Mouse (Mus musculus) right cerebral cortex, postnatal 14 days (tissue): ENCODE results near the gene Hax1.

Source experiments
- DNase-seq: peaks from one replicate; pipeline ENCODE4 v3.0.0; 2022

The Hax1 gene

DNA sequence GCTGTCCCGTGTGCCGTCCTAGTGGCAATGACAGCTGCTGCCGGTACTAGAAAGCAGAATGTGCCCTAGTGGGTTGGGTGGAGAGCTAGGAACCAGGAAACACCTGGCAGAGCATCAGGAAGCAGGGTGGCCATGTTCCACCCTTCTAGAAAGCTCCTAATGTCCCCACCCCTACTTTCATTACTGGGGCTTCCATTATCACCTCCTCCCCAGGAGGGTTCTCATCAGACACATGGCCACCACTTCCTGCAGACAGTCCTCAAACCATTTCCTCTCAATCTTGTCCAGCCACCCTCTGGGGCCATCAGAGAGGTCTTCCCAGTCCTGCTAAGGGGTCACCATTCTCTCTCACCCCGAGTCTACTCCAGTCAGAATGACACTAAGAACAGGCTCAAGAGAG is 37.1 kb downstream of the Hax1 start:
- no peak for DNase-seq

DNA sequence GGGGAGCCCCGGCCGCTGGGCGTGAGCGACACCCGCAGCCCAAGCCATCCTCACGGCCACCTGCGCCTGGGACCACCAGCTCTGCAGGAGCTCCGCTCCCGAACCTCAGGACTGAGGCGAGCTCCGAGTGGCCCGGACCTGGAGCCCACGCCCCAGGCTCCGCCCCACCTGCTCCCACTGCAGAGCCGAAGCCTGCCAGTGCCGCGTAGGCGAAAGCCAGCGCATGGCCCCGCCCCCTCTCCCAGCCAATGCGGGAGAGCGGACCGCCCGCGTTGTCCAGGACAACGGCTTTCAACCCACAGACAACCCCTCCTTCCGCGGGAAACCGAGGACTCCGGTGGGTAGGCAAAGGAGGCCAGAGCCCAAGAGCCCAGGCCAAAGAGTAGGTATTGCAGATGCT is 38.1 kb downstream of the Hax1 start:
- peak; percentile 96 for DNase-seq

DNA sequence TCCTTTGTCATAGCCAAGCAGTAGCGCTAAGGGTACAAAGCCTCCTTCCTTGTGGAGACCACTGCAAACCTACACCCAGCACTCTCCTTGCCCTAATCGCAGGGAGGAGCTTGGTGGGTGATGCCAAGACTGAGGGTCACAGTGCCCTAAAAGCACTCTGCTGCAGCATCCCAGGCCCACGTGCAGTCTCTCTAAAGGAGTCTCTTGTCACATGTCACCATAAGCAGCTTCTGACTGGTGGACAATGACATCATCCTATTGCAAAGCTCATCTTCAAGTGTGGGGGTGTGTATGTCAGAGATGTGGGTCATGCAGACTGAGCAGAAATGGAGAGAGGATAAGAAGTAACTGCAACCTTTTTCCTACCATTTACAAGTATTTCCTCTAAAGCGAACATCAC is 39.1 kb downstream of the Hax1 start:
- DNase-seq = peak; percentile 46

DNA sequence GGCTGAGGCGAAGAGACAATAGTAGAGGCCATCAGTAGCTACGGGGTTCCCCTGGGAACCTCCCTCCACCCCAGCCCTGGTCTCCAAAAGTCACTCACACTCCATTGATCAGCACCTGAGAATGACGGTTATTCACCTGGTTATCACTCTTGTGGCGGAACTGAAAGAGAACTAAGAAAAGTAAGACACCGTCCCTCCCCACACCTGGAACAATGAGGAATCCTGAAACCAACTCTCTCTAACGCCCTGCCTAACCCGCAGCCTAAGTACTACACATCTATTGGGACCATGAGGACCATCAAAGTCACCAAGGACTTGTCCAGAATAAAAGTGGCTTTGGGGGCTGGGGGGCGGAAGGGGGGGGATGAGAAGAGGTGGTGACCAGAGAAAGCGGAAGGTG is 40.7 kb downstream of the Hax1 start:
- DNase-seq = no peak

DNA sequence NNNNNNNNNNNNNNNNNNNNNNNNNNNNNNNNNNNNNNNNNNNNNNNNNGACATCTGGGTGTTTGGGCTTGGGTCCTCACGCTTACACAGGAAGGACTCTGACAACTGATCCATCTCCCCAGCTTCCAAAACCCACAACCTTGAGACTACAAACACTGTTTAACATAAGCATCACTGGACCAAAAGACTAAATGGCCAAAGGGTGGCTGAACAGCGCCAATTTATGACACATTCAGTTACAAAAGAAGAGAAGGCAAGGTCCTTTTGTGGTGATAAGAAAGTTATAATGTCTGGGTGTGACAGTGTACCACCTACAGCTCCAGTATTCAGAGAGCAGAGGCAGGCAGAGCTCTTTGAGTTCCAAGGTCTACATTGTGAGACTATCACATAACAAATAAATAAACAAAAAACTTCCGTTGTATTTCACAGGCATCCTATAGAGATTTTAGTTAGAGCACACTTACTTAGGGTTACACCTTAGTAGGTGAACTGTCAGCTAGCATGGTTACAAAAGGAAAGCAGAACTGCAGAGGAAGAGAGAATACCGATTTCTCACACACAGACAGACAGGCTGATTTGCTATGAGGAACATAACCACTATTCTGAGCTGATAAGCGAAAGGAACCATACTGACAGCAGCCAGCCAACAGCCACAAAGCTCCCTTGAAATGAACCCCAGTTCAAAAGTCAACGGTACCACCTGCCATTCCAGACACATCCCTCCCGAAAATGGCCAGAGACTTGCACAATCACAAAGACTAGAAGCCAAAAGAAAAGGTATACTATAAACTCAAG is 42.2 kb downstream of the Hax1 start:
- DNase-seq = no peak

DNA sequence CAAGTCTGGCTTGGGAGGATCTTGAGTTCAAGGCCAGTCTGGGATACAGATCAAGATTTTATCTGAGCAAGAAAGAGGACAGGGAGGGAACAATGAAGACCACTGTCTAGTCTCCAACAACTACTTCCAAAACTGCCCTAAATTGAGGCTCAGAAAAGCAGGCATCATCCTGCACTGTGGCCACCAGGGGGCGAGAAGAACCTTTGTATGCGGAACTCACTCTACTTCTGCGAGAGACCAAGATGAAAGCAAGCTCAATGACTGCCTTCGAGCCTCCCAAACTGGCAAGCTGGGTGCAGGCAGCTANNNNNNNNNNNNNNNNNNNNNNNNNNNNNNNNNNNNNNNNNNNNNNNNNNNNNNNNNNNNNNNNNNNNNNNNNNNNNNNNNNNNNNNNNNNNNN is 45.2 kb downstream of the Hax1 start:
- peak; percentile 78 for DNase-seq

DNA sequence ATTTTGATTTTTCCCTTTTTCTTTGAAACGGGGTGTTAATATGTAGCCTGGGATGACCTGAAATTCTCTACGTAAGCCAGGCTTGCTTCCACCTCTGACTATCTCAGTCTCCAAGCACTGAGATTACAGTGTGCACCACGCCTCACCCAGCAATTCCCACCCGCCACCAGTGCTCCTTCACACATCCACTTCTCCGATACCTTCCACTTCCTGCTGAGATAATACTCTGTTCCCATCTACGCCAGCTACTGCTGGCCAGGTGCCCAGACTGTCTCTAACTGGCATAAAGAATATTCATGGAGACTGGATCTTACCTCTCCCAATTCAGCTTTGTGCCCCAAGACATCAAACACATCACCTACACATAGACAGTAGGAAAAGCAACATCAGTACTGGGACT is 49.9 kb downstream of the Hax1 start:
- DNase-seq = peak; percentile 73

DNA sequence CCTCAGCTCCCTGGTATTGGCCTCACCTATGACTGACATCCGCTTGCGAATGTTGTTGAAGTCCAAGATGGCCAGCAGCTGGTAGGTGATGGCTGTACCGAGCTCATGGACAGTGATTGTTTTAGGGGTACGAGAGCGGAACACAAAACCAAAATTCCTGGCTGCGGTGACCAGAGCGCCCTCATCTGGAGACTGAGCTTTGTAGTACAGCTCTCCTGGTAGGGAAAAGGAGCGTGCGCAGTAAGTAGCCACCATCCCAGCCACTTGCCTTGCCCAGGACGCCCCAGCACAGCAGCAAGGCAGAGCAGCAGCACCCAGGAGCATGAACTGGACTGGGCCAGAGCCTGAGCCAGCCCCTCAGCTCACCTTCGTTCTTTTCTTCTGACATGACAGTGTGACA is 50.6 kb downstream of the Hax1 start:
- DNase-seq = no peak
